Mouse (Mus musculus): ENCODE data around the gene Arfip1. TPM values are rescaled to one million over a fixed set of nuclear protein-coding genes. Genes with fewer than 3 reads are reported as not detected.

Arfip1 gene
- polyA plus RNA-seq, 1 experiment from 2014 or later: 55.9 TPM

DNA sequence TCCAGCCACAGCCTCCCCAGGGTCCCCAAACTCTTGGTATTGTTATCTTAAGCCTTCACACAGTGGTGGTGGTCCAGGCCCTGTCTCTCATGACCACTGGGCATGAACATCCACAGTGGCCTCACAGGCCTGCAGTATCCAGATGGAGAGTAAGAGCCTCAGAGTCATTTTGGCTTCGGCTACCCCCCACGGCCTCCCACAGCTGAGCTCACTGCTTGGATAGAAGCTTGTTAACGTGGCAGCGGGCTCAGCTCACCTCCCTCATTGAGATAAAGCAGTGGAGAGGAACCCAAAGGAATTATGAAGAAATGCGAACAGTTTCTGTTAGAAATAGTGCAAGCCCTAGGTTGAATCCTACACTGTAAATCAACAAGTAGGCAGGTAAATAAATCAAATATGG is 134.6 kb downstream of the Arfip1 start:
- H3K4me2 ChIP-seq: no peak overlapping the region
- no peak overlapping the region for H3K27ac ChIP-seq
- no peak for ATAC-seq (ENCODE audit: insufficient read depth, low FRiP score, low read depth)
- no peaks in the 10 kb centered on the region for H3K27me3 ChIP-seq (replicated peaks)
- H3K9me3 ChIP-seq: no peaks in the 10 kb centered on the region
- H3K4me1 ChIP-seq: no peaks in the 10 kb centered on the region
- no peak overlapping the region for H3K4me3 ChIP-seq (replicated peaks)
- H3K9ac ChIP-seq: no peak overlapping the region
- 69% methylated on average over 5 of the region's 5 CpGs for WGBS
- peaks cover 6% of the 10 kb centered on the region; the same call in 1 of the 2 replicates for H3K36me3 ChIP-seq

Other genes starting within 250 kb of the Arfip1 start
- 11.1 and 13.6 TPM in 2 replicates for gene Fhdc1, start 102.2 kb downstream of the Arfip1 start, polyA plus RNA-seq (2015; fragmentation: Nextera tagmentation; extraction: Ambion mirVana)
- gene Tigd4, start 10.9 kb upstream of the Arfip1 start, polyA plus RNA-seq (2015; fragmentation: Nextera tagmentation; extraction: Ambion mirVana): 0.06 and 0.21 TPM in 2 replicates
- gene Tmem154, start 83.6 kb upstream of the Arfip1 start, polyA plus RNA-seq (2015; fragmentation: Nextera tagmentation; extraction: Ambion mirVana): 4.5 and 7.6 TPM in 2 replicates
- 12.6 and 14.1 TPM in 2 replicates for gene Fbxw7, start 232.6 kb upstream of the Arfip1 start, polyA plus RNA-seq (2015; fragmentation: Nextera tagmentation; extraction: Ambion mirVana)

Data from stomach, embryonic 15.5 days (tissue).